Mouse (Mus musculus) ES-E14 (cell line): ENCODE results near the gene Oxa1l. TPM values are rescaled to one million over a fixed set of nuclear protein-coding genes. Genes with fewer than 3 reads are reported as not detected.

Source experiments
- DNase-seq: peaks from one replicate; pipeline ENCODE4 v3.0.0-alpha.2; 2013; ENCODE audit warnings: low read depth, low spot score
- H3K27ac ChIP-seq: 2 replicates; pipeline ENCODE4 v1.5.1; 2012; ENCODE audit warnings: low read depth, mild to moderate bottlenecking, low read length, moderate library complexity, mixed read lengths; ENCODE audit not compliant: poor library complexity, insufficient read depth, severe bottlenecking
- H3K36me3 ChIP-seq: 2 replicates; pipeline ENCODE4 v1.6.1; 2012; ENCODE audit warnings: mild to moderate bottlenecking, low read length, moderate library complexity, mixed read lengths; ENCODE audit not compliant: control insufficient read depth, poor library complexity, insufficient read depth, severe bottlenecking
- H3K4me1 ChIP-seq, 2 experiments: fragments of 150-350 bp in 1 of 2; sonication (generic) in 1 of 2; 2 replicates each; pipeline ENCODE4 v1.6.1; 2012; ENCODE audit warnings: low read length in 2 of 2, mild to moderate bottlenecking in 1 of 2, mixed read lengths in 1 of 2; ENCODE audit not compliant: control insufficient read depth in 2 of 2, insufficient read depth in 2 of 2, poor library complexity in 1 of 2
- H3K4me3 ChIP-seq, 2 experiments: fragments of 150-350 bp in 1 of 2; sonication (generic) in 1 of 2; 2 replicates each; pipeline ENCODE4 v1.5.1; 2012; ENCODE audit warnings: low read length in 2 of 2, low read depth in 1 of 2, mild to moderate bottlenecking in 1 of 2, mixed read lengths in 1 of 2; ENCODE audit not compliant: insufficient read depth in 1 of 2, poor library complexity in 1 of 2, severe bottlenecking in 1 of 2
- H3K9ac ChIP-seq: 2 replicates; pipeline ENCODE4 v1.6.1; 2012; ENCODE audit warnings: low read depth, mild to moderate bottlenecking, low read length, mixed read lengths; ENCODE audit not compliant: poor library complexity, insufficient read depth, severe bottlenecking
- H3K9me3 ChIP-seq: fragments of 150-350 bp; sonication (generic); 2 replicates; pipeline ENCODE4 v1.6.1; 2012; ENCODE audit warnings: low read depth, mild to moderate bottlenecking, low read length; ENCODE audit not compliant: control insufficient read depth, insufficient read depth
- CHD2 ChIP-seq: IDR thresholded peaks from 2 replicates; pipeline ENCODE4 v1.6.1; 2014; ENCODE audit warnings: mild to moderate bottlenecking, low read depth, low read length, inconsistent platforms
- HCFC1 ChIP-seq: IDR thresholded peaks from 2 replicates; pipeline ENCODE4 v1.6.1; 2012; ENCODE audit warnings: low read length, inconsistent platforms, borderline replicate concordance; ENCODE audit not compliant: insufficient read depth
- MAFK ChIP-seq: IDR thresholded peaks from 2 replicates; pipeline ENCODE4 v1.6.1; 2014; ENCODE audit warnings: mild to moderate bottlenecking, low read depth, low read length, inconsistent platforms; ENCODE audit not compliant: insufficient read depth
- ZC3H11A ChIP-seq: IDR thresholded peaks from 2 replicates; pipeline ENCODE4 v1.6.1; 2012; ENCODE audit warnings: low read depth, mild to moderate bottlenecking, inconsistent platforms, low read length, borderline replicate concordance
- ZNF384 ChIP-seq: IDR thresholded peaks from 2 replicates; pipeline ENCODE4 v1.6.1; 2012; ENCODE audit warnings: low read depth, low read length, inconsistent platforms
- in situ Hi-C, 2 experiments: fragments of 600-800 bp; cut with MboI; formaldehyde crosslinking; loops; one replicate each; pipeline ENCODE4 v1.15.1; 2025; ENCODE audit warnings: low sequenced_read_pairs in 2 of 2, inconsistent platforms in 1 of 2; ENCODE audit not compliant: unreplicated experiment in 2 of 2
- total RNA-seq: library from RNA; depleted of rRNA; stranded (reverse); fragments of 300-350 nt; gene quantifications from 2 replicates; pipeline ENCODE4 v1.2.3, GENCODE M21; 2012

Oxa1l gene
- total RNA-seq, 1 experiment: 28.7 TPM

DNA sequence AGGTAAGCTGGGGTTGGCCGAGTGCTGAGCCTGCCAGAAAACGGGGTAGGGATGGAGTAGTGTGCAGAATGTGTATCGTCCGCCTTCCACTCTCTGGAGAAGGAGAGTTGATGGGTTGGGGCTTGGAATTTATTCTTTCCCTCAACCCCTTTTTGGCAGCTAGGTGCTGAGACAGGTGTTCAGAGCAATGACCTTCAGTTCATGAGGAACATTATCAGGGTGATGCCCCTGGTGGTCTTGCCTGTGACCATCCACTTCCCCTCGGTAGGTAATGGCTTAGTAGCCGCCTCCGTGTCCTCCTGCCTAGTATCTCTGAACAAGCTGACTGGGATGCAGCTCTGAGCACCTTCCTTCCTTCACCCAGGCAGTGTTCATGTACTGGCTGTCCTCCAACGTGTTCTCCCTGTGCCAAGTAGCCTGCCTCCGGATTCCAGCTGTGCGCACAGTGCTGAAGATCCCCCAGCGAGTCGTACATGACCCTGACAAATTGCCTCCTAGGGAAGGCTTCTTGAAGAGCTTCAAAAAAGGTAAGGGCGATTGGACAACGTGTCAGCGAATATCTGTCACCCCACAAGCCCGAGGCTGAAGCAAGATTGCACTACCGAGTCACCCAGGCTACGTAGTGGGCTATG is 6.9 kb downstream of the Oxa1l start:
- TF ChIP-seq HCFC1 (no peak), CHD2 (no peak)
- H3K27ac ChIP-seq: no peak overlapping the region
- in situ Hi-C loops: loop anchor here in 1 of 2 experiments (25.0 kb wide), 1 partner anchor 305 kb away; no protein-coding TSS in a partner anchor
- no peaks in the 10 kb centered on the region; a peak in 1 of 4 replicates for H3K4me1 ChIP-seq
- H3K36me3 ChIP-seq: peaks cover 52% of the 10 kb centered on the region
- H3K9me3 ChIP-seq: no peaks in the 10 kb centered on the region
- H3K4me3 ChIP-seq: no peak overlapping the region
- H3K9ac ChIP-seq: no peak overlapping the region
- no peak for DNase-seq

DNA sequence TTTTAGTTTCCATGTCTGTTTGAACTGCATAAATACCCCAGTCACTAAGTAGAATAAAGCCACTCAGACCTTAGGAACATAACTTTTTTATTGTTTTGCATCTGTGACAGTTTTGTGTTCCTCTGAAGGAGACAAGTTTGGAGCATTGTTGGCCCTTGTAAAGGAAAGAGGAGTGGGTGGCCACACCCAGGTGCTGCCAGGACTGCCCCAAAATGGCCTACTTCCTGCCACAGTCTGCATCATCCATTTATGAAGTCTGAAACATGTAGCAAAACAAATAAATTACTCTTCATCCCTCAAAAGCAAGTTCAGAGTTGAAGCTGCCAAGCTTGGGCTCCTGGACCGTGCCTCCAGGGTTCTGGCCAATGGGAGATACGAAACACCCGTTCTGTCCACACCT is 8.7 kb downstream of the Oxa1l start:
- H3K36me3 ChIP-seq: peaks cover 59% of the 10 kb centered on the region
- H3K27ac ChIP-seq: no peak overlapping the region
- in situ Hi-C loops: loop anchor here in 1 of 2 experiments (25.0 kb wide), 1 partner anchor 307 kb away; no protein-coding TSS in a partner anchor
- DNase-seq: no peak
- H3K4me3 ChIP-seq: no peak overlapping the region
- no peaks in the 10 kb centered on the region; a peak in 1 of 4 replicates for H3K4me1 ChIP-seq
- H3K9me3 ChIP-seq: no peaks in the 10 kb centered on the region
- H3K9ac ChIP-seq: no peak overlapping the region
- TF ChIP-seq MAFK: no peak
- no peak for TF ChIP-seq CHD2
- TF ChIP-seq HCFC1: no peak
- TF ChIP-seq ZC3H11A: no peak
- no peak for TF ChIP-seq ZNF384

DNA sequence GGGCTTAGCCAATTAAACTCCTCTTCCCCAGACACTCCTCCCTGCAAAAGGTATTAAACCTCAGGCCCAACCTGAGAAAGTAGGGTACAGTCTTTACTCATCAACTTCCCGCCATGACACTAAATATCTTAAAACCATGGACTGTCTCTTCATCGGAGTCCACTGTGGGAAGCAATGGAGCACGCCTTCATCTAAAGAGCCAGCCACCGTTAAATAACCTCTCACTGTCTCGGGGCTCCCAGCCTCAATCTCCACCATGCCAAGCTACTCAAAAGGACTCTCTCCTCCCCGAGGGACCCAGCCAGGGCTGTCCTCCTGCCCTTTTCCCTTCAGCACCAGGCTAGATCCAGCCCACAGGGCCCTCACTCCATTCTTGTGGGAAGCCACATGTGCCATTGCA is 10.0 kb downstream of the Oxa1l start:
- DNase-seq: no peak
- Histone ChIP-seq H3K27ac (no peak overlapping the region), H3K9me3 (no peaks in the 10 kb centered on the region), H3K36me3 (peaks cover 65% of the 10 kb centered on the region), H3K9ac (no peak overlapping the region), H3K4me3 (no peak overlapping the region), H3K4me1 (no peaks in the 10 kb centered on the region; a peak in 1 of 4 replicates)
- in situ Hi-C loops: loop anchor here in 1 of 2 experiments (25.0 kb wide), 1 partner anchor 308 kb away; no protein-coding TSS in a partner anchor
- TF ChIP-seq MAFK: no peak
- TF ChIP-seq ZNF384: no peak
- TF ChIP-seq HCFC1: no peak
- TF ChIP-seq ZC3H11A: no peak
- no peak for TF ChIP-seq CHD2

DNA sequence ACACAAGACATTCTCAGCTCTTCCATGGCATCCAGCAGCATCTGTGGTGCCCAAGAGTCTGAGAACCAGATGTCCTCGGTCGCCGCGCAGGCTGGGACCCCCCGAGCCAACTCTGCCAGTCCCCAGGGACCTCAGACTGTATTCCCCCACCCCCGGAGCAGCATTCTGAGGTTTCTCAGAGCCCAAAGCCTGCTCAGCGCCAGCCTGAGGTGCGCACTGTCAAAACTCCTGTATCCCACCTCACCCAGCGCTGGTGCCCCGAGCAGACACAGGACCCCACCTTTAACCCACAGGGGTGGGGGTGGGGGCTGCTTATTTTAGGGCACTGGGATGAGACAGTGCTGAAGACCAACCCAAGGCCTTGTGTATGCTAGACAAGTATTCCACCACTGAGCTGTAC is 10.8 kb downstream of the Oxa1l start:
- no peaks in the 10 kb centered on the region; a peak in 1 of 4 replicates for H3K4me1 ChIP-seq
- H3K36me3 ChIP-seq: peaks cover 62% of the 10 kb centered on the region
- H3K9ac ChIP-seq: no peak overlapping the region
- DNase-seq: no peak
- TF ChIP-seq CHD2 (no peak), MAFK (no peak), ZC3H11A (no peak), ZNF384 (no peak), HCFC1 (no peak)
- no peak overlapping the region for H3K27ac ChIP-seq
- in situ Hi-C loops: loop anchor here in 1 of 2 experiments (25.0 kb wide), 1 partner anchor 309 kb away; no protein-coding TSS in a partner anchor
- no peaks in the 10 kb centered on the region for H3K9me3 ChIP-seq
- no peak overlapping the region for H3K4me3 ChIP-seq
